Mouse (Mus musculus): ENCODE measurements at regions not wholly inside any gene's neighbourhood (a gene's known extent, or its start where the extent isn't known, plus 50 kb on each side); places are given as distances from the start of the nearest gene placed in this dataset.

DNA sequence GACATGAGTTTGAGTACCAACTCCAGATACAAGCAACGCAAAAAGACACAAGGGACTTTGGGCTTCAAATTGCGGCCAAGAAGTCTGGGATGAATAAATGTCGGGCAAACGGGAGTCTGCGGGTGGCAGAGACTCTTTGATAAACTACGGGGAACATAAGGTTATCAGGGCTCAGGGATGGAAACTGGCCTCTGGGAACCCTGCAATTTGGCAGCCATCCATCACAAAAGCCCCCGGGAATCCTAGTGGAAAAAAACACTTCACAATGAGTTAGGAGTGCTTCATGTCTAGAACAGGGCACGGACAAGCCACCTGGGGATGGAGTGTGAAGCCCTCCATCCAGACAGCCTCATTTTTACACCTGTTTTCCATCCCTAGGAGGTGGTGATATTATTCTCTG is 258.9 kb downstream of the Map2k6 start:
- Histone ChIP-seq H3K36me3 (no peaks in the 10 kb centered on the region), H3K9me3 (replicated peaks) (no peaks in the 10 kb centered on the region), H3K27me3 (replicated peaks) (no peaks in the 10 kb centered on the region), H3K27ac (ENCODE audit: poor library complexity, severe bottlenecking) (no peak overlapping the region), H3K9ac (no peak overlapping the region), H3K4me2 (no peak overlapping the region), H3K4me3 (no peak overlapping the region), H3K4me1 (replicated peaks) (peaks cover 8% of the 10 kb centered on the region)
- peak; percentile 72 for ATAC-seq (ENCODE audit: insufficient number of reproducible peaks, low FRiP score)
- WGBS = 26% methylated on average over 8 of the region's 8 CpGs

DNA sequence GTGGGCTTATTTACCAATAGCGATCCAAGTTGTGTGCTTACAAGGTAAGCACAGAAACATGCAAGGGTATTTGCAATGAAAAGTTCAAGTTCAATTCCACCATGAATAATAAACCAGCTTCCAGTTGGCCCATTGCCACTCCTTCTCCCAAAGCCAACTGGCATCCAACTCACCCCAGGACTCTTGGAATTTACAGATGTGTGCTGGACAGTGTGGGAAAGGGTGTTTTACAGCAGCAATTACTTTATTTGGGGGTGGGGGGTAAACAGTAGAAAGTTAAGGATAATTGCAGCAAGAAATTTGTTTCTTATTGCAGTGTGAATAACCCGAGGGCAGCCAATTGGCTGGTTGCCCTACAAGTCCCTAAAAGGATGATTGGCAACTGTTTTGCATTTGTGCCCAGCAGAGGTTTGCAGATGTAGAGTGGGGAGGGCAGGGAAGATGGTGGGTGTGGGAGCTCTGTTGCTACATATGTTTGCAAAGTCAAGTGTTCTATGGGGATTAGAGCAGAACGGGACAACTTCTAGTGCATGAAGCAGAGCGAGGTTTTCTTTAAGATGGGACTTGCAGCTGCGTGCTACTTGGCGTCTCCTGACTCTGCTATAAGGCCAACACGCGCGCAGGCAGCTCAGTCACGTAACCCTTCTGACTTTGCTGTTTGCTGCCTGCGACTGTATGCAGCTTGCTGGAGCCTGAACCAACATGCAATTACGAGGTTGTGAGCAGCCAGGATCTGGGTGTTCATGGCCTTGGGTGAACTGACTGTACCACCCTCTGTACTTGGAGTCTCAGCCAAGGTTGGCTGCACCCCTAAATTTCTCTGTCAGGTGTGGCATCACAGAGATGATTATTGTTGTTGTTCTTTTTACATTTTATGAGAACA is 271.9 kb downstream of the Map2k6 start:
- Histone ChIP-seq H3K27ac (ENCODE audit: poor library complexity, severe bottlenecking) (no peak overlapping the region), H3K4me3 (no peak overlapping the region), H3K27me3 (replicated peaks) (no peaks in the 10 kb centered on the region), H3K9me3 (replicated peaks) (no peaks in the 10 kb centered on the region), H3K4me2 (no peak overlapping the region), H3K9ac (no peak overlapping the region), H3K4me1 (replicated peaks) (no peaks in the 10 kb centered on the region), H3K36me3 (no peaks in the 10 kb centered on the region)
- ATAC-seq (ENCODE audit: insufficient number of reproducible peaks, low FRiP score) = no peak
- WGBS = 84% methylated on average over 12 of the region's 12 CpGs

GRCm38 (mm10) chr11:110672941-110673340 is 274.0 kb downstream of the Map2k6 start:
- Histone ChIP-seq H3K9ac (no peak overlapping the region), H3K4me3 (no peak overlapping the region), H3K27ac (ENCODE audit: poor library complexity, severe bottlenecking) (no peak overlapping the region), H3K4me1 (replicated peaks) (no peaks in the 10 kb centered on the region), H3K9me3 (replicated peaks) (no peaks in the 10 kb centered on the region), H3K36me3 (no peaks in the 10 kb centered on the region), H3K4me2 (no peak overlapping the region), H3K27me3 (replicated peaks) (no peaks in the 10 kb centered on the region)
- no peak for ATAC-seq (ENCODE audit: insufficient number of reproducible peaks, low FRiP score)
- WGBS = 57% methylated on average over 1 of the region's 1 CpGs

GRCm38 (mm10) chr11:110692824-110693223 is 275.0 kb upstream of the Kcnj16 start:
- Histone ChIP-seq H3K27ac (ENCODE audit: poor library complexity, severe bottlenecking) (no peak overlapping the region), H3K4me1 (replicated peaks) (peaks cover 8% of the 10 kb centered on the region; the same call in 1 of the 2 replicates), H3K4me2 (no peak overlapping the region), H3K4me3 (no peak overlapping the region), H3K36me3 (no peaks in the 10 kb centered on the region), H3K27me3 (replicated peaks) (no peaks in the 10 kb centered on the region), H3K9me3 (replicated peaks) (no peaks in the 10 kb centered on the region), H3K9ac (no peak overlapping the region)
- ATAC-seq (ENCODE audit: insufficient number of reproducible peaks, low FRiP score) = no peak
- WGBS = 82% methylated on average over 4 of the region's 4 CpGs

- Histone ChIP-seq H3K27me3 (replicated peaks) (no peaks in the 10 kb centered on the region), H3K9me3 (replicated peaks) (no peaks in the 10 kb centered on the region), H3K9ac (no peak overlapping the region), H3K36me3 (no peaks in the 10 kb centered on the region), H3K4me3 (no peak overlapping the region), H3K4me1 (replicated peaks) (no peaks in the 10 kb centered on the region), H3K4me2 (no peak overlapping the region), H3K27ac (ENCODE audit: poor library complexity, severe bottlenecking) (no peak overlapping the region)
- WGBS = 52% methylated on average over 6 of the region's 6 CpGs
- no peak for ATAC-seq (ENCODE audit: insufficient number of reproducible peaks, low FRiP score)
These were observed 270.8 kb upstream of the Kcnj16 start for GRCm38 (mm10) chr11:110697067-110697466.

DNA sequence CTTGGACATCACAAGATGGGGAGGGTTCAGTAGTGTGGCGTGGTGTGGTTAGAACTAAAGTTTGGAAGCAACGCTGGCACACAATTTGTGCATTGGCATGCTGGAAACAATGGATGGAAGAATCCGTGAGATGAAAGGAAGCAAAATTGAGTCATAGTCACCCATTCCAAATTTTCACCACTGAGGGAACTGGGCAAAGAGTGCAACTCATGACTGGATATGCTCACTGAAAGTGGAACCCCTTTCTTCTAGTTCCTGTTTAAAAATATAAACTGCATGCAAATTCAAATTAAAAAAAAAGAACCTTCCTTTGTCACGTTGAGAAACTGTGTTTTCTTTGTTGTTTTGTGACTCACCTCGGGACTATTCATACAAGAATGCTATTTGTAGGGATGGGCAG is 269.5 kb upstream of the Kcnj16 start:
- H3K4me1 ChIP-seq (replicated peaks) = 0 out of 2 replicates have a peak, but pooled peaks cover 4% of the 10 kb centered on the region
- no peak overlapping the region for H3K4me3 ChIP-seq
- H3K9me3 ChIP-seq (replicated peaks) = no peaks in the 10 kb centered on the region
- H3K4me2 ChIP-seq = no peak overlapping the region
- ATAC-seq (ENCODE audit: insufficient number of reproducible peaks, low FRiP score) = no peak
- H3K36me3 ChIP-seq = no peaks in the 10 kb centered on the region
- no peak overlapping the region for H3K27ac ChIP-seq (ENCODE audit: poor library complexity, severe bottlenecking)
- 77% methylated on average over 5 of the region's 5 CpGs for WGBS
- H3K9ac ChIP-seq = no peak overlapping the region
- H3K27me3 ChIP-seq (replicated peaks) = no peaks in the 10 kb centered on the region

DNA sequence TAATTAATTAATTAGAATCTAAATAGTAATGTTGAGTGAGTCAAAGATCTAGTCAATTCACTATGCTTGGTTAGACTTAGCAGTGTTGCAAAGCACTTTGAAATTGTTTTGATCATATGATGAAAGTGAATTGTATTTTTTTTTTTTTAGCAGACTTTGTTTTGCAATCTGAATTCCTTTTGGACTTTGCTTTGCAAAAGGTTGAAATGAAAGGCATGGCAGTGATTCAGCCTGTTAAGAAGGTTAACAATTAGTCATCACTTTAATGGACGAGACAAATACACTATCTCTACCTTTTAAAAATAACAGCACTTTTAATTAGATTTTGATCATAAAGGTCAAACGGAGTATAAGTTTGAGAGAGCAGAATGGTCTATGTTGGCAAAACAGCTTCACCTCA is 266.9 kb upstream of the Kcnj16 start:
- no peak for ATAC-seq (ENCODE audit: insufficient number of reproducible peaks, low FRiP score)
- WGBS = 79% methylated on average over 2 of the region's 2 CpGs

DNA sequence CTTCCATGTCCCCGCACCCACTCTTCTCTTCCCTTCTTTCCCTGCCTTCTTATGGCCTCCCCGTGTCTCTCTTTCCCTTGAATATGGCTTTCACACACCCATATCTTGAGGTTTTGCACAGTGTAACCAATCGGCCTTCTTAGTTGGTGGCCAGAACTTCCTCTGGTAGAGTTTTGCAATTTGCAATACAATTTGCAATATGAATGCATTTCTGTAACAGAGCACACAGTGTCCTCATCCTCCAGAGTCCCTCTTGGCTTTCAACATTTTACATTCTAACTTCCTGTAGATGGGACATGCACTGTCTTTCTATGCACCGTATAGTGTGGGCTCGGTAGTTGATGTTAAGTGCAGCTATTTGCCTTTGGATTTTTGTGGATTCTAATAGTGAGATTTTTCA is 265.7 kb upstream of the Kcnj16 start:
- H3K9ac ChIP-seq = no peak overlapping the region
- no peak overlapping the region for H3K27ac ChIP-seq (ENCODE audit: poor library complexity, severe bottlenecking)
- H3K36me3 ChIP-seq = no peaks in the 10 kb centered on the region
- H3K4me2 ChIP-seq = no peak overlapping the region
- 0 out of 2 replicates have a peak, but pooled peaks cover 7% of the 10 kb centered on the region for H3K4me1 ChIP-seq (replicated peaks)
- no peak overlapping the region for H3K4me3 ChIP-seq
- WGBS = 82% methylated on average over 5 of the region's 5 CpGs
- H3K9me3 ChIP-seq (replicated peaks) = no peaks in the 10 kb centered on the region
- ATAC-seq (ENCODE audit: insufficient number of reproducible peaks, low FRiP score) = no peak
- H3K27me3 ChIP-seq (replicated peaks) = no peaks in the 10 kb centered on the region

More for the DNA sequence above, 266.9 kb upstream of the Kcnj16 start:
- Histone ChIP-seq H3K4me1 (replicated peaks) (0 out of 2 replicates have a peak, but pooled peaks cover 7% of the 10 kb centered on the region), H3K9ac (no peak overlapping the region), H3K36me3 (no peaks in the 10 kb centered on the region), H3K27me3 (replicated peaks) (no peaks in the 10 kb centered on the region), H3K4me3 (no peak overlapping the region), H3K4me2 (no peak overlapping the region), H3K9me3 (replicated peaks) (no peaks in the 10 kb centered on the region), H3K27ac (ENCODE audit: poor library complexity, severe bottlenecking) (no peak overlapping the region)

DNA sequence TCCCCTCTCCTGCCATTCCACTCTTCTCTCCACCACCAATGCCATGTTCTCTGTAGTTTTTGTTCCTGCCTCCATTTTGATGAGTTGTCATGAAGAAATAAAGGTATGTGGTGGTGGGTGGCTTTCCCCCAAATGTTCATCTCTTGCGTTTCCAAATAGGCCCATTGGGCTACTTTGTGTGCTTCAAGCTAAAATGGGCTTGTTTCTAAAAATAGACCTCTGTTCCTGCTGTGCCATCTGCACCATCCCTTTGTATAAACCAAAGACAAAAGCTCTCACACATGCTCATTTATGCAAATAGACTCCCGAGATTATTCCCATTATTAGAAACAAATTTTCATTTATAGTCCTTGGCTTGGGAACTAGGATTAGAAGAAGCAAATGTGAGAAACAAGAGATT is 264.3 kb upstream of the Kcnj16 start:
- H3K9ac ChIP-seq = no peak overlapping the region
- H3K4me3 ChIP-seq = no peak overlapping the region
- 0 out of 2 replicates have a peak, but pooled peaks cover 7% of the 10 kb centered on the region for H3K4me1 ChIP-seq (replicated peaks)
- H3K27me3 ChIP-seq (replicated peaks) = no peaks in the 10 kb centered on the region
- no peaks in the 10 kb centered on the region for H3K9me3 ChIP-seq (replicated peaks)
- WGBS = 86% methylated on average over 2 of the region's 2 CpGs
- no peak overlapping the region for H3K27ac ChIP-seq (ENCODE audit: poor library complexity, severe bottlenecking)
- no peak overlapping the region for H3K4me2 ChIP-seq
- H3K36me3 ChIP-seq = no peaks in the 10 kb centered on the region
- ATAC-seq (ENCODE audit: insufficient number of reproducible peaks, low FRiP score) = no peak

DNA sequence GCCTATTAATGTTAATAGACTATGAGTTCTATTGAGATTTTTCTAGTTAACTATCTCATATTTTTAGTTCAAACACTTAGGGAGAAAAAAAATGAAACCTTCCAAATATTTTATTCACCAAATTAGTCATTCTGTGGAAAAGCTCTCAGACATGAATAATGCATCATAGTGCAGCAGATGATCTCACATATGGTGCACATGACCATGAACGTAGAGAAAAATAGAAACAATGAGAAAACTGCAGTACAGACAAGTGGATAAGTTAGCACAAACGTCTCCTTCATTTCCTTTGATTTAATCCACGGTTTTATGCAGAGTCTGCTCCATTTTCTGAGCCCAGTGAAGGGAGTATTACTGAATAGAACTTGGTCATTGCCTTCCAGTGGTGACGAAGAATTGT is 260.5 kb upstream of the Kcnj16 start:
- ATAC-seq (ENCODE audit: insufficient number of reproducible peaks, low FRiP score) = no peak
- 76% methylated on average over 4 of the region's 4 CpGs for WGBS
- H3K4me1 ChIP-seq (replicated peaks) = 0 out of 2 replicates have a peak, but pooled peaks cover 7% of the 10 kb centered on the region

GRCm38 (mm10) chr11:110715300-110715699 is 252.5 kb upstream of the Kcnj16 start:
- no peak for ATAC-seq (ENCODE audit: insufficient number of reproducible peaks, low FRiP score)
- Histone ChIP-seq H3K9me3 (replicated peaks) (no peaks in the 10 kb centered on the region), H3K27me3 (replicated peaks) (no peaks in the 10 kb centered on the region), H3K27ac (ENCODE audit: poor library complexity, severe bottlenecking) (no peak overlapping the region), H3K9ac (no peak overlapping the region), H3K4me3 (no peak overlapping the region), H3K4me2 (no peak overlapping the region), H3K36me3 (no peaks in the 10 kb centered on the region), H3K4me1 (replicated peaks) (no peaks in the 10 kb centered on the region)
- 68% methylated on average over 2 of the region's 2 CpGs for WGBS

More for the DNA sequence above, 260.5 kb upstream of the Kcnj16 start:
- Histone ChIP-seq H3K27ac (ENCODE audit: poor library complexity, severe bottlenecking) (no peak overlapping the region), H3K27me3 (replicated peaks) (no peaks in the 10 kb centered on the region), H3K9me3 (replicated peaks) (no peaks in the 10 kb centered on the region), H3K4me3 (no peak overlapping the region), H3K9ac (no peak overlapping the region), H3K36me3 (no peaks in the 10 kb centered on the region), H3K4me2 (no peak overlapping the region)

DNA sequence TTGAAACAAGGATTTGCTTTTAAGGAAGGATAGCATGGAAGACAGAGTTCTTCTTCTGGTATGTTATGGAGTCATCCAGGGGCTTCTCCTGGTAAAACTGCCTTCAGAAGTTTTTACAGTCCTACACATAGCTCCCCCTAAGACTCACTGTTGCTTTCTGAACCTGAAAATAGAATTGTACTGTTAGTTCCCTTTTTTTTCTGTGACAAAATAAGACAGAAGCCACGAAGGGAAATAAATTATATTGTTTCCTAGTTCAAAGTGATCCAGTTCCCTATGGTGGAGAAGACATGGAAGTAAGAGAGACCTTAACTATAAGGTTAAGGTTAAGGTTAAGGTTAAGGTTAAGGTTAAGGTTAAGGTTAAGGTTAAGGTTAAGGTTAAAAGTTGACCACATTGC is 251.5 kb upstream of the Kcnj16 start:
- Histone ChIP-seq H3K9ac (no peak overlapping the region), H3K27me3 (replicated peaks) (no peaks in the 10 kb centered on the region), H3K4me2 (no peak overlapping the region), H3K9me3 (replicated peaks) (no peaks in the 10 kb centered on the region), H3K4me1 (replicated peaks) (no peaks in the 10 kb centered on the region), H3K36me3 (no peaks in the 10 kb centered on the region), H3K4me3 (no peak overlapping the region), H3K27ac (ENCODE audit: poor library complexity, severe bottlenecking) (no peak overlapping the region)
- ATAC-seq (ENCODE audit: insufficient number of reproducible peaks, low FRiP score) = no peak
- WGBS = 61% methylated on average over 1 of the region's 1 CpGs
